8 mouse cellular contexts compared by ENCODE assay signal in the genomic region with DNA sequence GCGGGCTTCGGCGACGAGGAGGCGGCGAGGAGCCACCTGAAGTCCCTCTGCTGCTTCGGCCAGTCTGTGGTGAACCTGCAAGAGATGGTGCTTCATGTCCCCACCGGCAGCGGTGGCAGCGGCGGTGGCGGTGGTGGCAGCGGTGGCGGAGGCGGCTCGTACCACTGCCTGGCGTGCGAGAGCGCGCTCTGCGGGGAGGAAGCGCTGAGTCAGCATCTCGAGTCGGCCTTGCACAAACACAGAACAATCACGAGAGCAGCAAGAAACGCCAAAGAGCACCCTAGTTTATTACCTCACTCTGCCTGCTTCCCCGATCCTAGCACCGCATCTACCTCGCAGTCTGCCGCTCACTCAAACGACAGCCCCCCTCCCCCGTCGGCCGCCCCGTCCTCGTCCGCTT.
DNase-seq lines count a peak whose midpoint lies in the region; ATAC-seq and TF ChIP-seq lines count a peak whose summit lies in the region.

No protein-coding gene starts in this region.

- no peaks in the 10 kb centered on the region; the same call in 1 of the 2 replicates for H3K27me3 ChIP-seq in kidney, adult 2 months (replicated peaks; ENCODE audit: control insufficient read depth, insufficient read depth, low read length)
- no peaks in the 10 kb centered on the region for H3K27me3 ChIP-seq in forebrain, embryonic 15.5 days
- no peaks in the 10 kb centered on the region for H3K27me3 ChIP-seq in midbrain, embryonic 14.5 days (ENCODE audit: control insufficient read depth, insufficient read depth, low read length)

- no peak overlapping the region for H3K4me3 ChIP-seq in kidney, adult 2 months (ENCODE audit: insufficient read depth, low read depth, low read length)
- peak overlapping the region; percentile 24 for H3K4me3 ChIP-seq in forebrain, embryonic 15.5 days
- no peak overlapping the region for H3K4me3 ChIP-seq in midbrain, embryonic 14.5 days (replicated peaks; ENCODE audit: low read depth, low read length)

- no peak overlapping the region for H3K9ac ChIP-seq in forebrain, embryonic 15.5 days (replicated peaks)
- no peak overlapping the region for H3K9ac ChIP-seq in midbrain, embryonic 14.5 days (replicated peaks; ENCODE audit: low read length)

- no peak for ATAC-seq in forebrain, embryonic 15.5 days (replicated peaks)
- no peak for ATAC-seq in midbrain, embryonic 14.5 days (ENCODE audit: low FRiP score, low TSS enrichment)

- no peak for TF ChIP-seq CTCF in kidney, adult 2 months (conservative IDR thresholded peaks at IDR 0.05; ENCODE audit: insufficient read depth, insufficient read length, low read depth, low read length)
- TF ChIP-seq CTCF in brain, embryonic 14.5 days (IDR thresholded peaks at IDR 0.05; ENCODE audit: borderline replicate concordance, extremely low read depth, insufficient read depth, insufficient read length) = no peak

- peak overlapping the region; percentile 36 for H3K4me2 ChIP-seq in forebrain, embryonic 15.5 days (replicated peaks)
- 0 out of 2 replicates have a peak overlapping the region, but pooled peaks have one; percentile 12 for H3K4me2 ChIP-seq in midbrain, embryonic 14.5 days (ENCODE audit: low read length)

- no peaks in the 10 kb centered on the region for H3K9me3 ChIP-seq in forebrain, embryonic 15.5 days
- H3K9me3 ChIP-seq in midbrain, embryonic 14.5 days (ENCODE audit: control insufficient read depth, low read length) = no peaks in the 10 kb centered on the region

- peak; percentile 27 to 46 for DNase-seq in kidney, postnatal 4 days
- no peak for DNase-seq in kidney, adult 2 months
- peak; percentile 55 for DNase-seq in brain, embryonic 14.5 days (ENCODE audit: low read depth)
- DNase-seq in midbrain, embryonic 14.5 days = peak; percentile 50
- DNase-seq in adrenal gland, postnatal 4 days (ENCODE audit: low spot score in 2 of 2) = no peak
- DNase-seq in adrenal gland, adult 18-20 months (ENCODE audit: low spot score in 2 of 2) = no peak
- DNase-seq in adrenal gland, adult 8-10 months = no peak

- WGBS in kidney, adult 2 months = 77% methylated on average over 37 of the region's 37 CpGs
- 62% methylated on average over 37 of the region's 37 CpGs for WGBS in forebrain, embryonic 15.5 days
- 75% methylated on average over 37 of the region's 37 CpGs for WGBS in midbrain, embryonic 14.5 days

- no peak for TF ChIP-seq POLR2A in kidney, adult 2 months (IDR thresholded peaks at IDR 0.05; ENCODE audit: low read depth, low read length)
- no peak for TF ChIP-seq POLR2A in brain, embryonic 14.5 days (IDR thresholded peaks at IDR 0.05; ENCODE audit: borderline replicate concordance, extremely low read depth, insufficient read depth, insufficient read length, poor library complexity, severe bottlenecking)

- H3K4me1 ChIP-seq in kidney, adult 2 months (ENCODE audit: control insufficient read depth, insufficient read depth, low read length) = no peaks in the 10 kb centered on the region
- H3K4me1 ChIP-seq in forebrain, embryonic 15.5 days = no peaks in the 10 kb centered on the region
- no peaks in the 10 kb centered on the region for H3K4me1 ChIP-seq in midbrain, embryonic 14.5 days (ENCODE audit: control insufficient read depth, insufficient read depth, low read length)

- H3K36me3 ChIP-seq in kidney, adult 2 months (ENCODE audit: control insufficient read depth, insufficient read depth, low read length) = peaks cover 3% of the 10 kb centered on the region; the same call in 1 of the 2 replicates
- peaks cover 20% of the 10 kb centered on the region for H3K36me3 ChIP-seq in forebrain, embryonic 15.5 days
- peaks cover 62% of the 10 kb centered on the region for H3K36me3 ChIP-seq in midbrain, embryonic 14.5 days (ENCODE audit: control insufficient read depth, insufficient read depth, low read length)

- no peak overlapping the region for H3K27ac ChIP-seq in kidney, adult 2 months (ENCODE audit: insufficient read depth, low read depth, low read length)
- no peak overlapping the region for H3K27ac ChIP-seq in forebrain, embryonic 15.5 days (replicated peaks)
- no peak overlapping the region for H3K27ac ChIP-seq in midbrain, embryonic 14.5 days (replicated peaks; ENCODE audit: low read depth, low read length)

Comparison
In these comparisons a context has a peak if more than half of its experiments do, and no peak if none do; other contexts are left out.
1. DNase-seq: peak in kidney, postnatal 4 days (2 of 2), brain, embryonic 14.5 days (single experiment) and midbrain, embryonic 14.5 days (single experiment); none in kidney, adult 2 months (single experiment), adrenal gland, postnatal 4 days (0 of 2), adrenal gland, adult 18-20 months (0 of 2) and adrenal gland, adult 8-10 months (single experiment).